Mouse (Mus musculus) limb, embryonic 12.5 days (tissue): Measurements from ENCODE around the gene Pusl1. TPM values are rescaled to one million over a fixed set of nuclear protein-coding genes. Genes with fewer than 3 reads are reported as not detected.

Experiments
- ATAC-seq: fragments of 200-750 bp; cut with Nextera tagmentation; 2 replicates; pipeline ENCODE4 v1.8.0; 2017; ENCODE audit warnings: low read depth, moderate TSS enrichment; ENCODE audit not compliant: insufficient number of reproducible peaks, insufficient read depth, low FRiP score, low TSS enrichment
- H3K27ac ChIP-seq: fragments of 300-500 bp; sonication (generic); 2 replicates; pipeline ENCODE4 v1.5.1; 2016; ENCODE audit warnings: mild to moderate bottlenecking, moderate library complexity
- H3K27me3 ChIP-seq: fragments of 300-500 bp; sonication (generic); 2 replicates; pipeline ENCODE4 v1.6.1; 2016; ENCODE audit warnings: mild to moderate bottlenecking, moderate library complexity
- H3K36me3 ChIP-seq: fragments of 300-500 bp; sonication (generic); 2 replicates; pipeline ENCODE4 v1.6.1; 2016; ENCODE audit warnings: mild to moderate bottlenecking, moderate library complexity
- H3K4me1 ChIP-seq: fragments of 300-500 bp; sonication (generic); replicated peaks from 2 replicates; pipeline ENCODE4 v1.6.1; 2016
- H3K4me2 ChIP-seq: fragments of 300-500 bp; sonication (generic); 2 replicates; pipeline ENCODE4 v1.6.1; 2016; ENCODE audit warnings: mild to moderate bottlenecking, moderate library complexity
- H3K4me3 ChIP-seq: fragments of 300-500 bp; sonication (generic); replicated peaks from 2 replicates; pipeline ENCODE4 v1.5.1; 2016; ENCODE audit warnings: mild to moderate bottlenecking
- H3K9ac ChIP-seq: fragments of 300-500 bp; sonication (generic); replicated peaks from 2 replicates; pipeline ENCODE4 v1.6.1; 2016; ENCODE audit warnings: mild to moderate bottlenecking, moderate library complexity
- H3K9me3 ChIP-seq: fragments of 300-500 bp; sonication (generic); 2 replicates; pipeline ENCODE4 v1.6.1; 2016; ENCODE audit warnings: mild to moderate bottlenecking, moderate library complexity
- WGBS: fragments of 180-500 bp; shearing (Covaris S2); methylation state at CpG from one replicate; pipeline ENCODE4 v1.1.7; 2016; 5-methylcytosine and 5-hydroxymethylcytosine counted together
- microRNA-seq: library from miRNA; unstranded; fragments of <30 nt; microRNA quantifications from one replicate; pipeline ENCODE4, GENCODE M21; 2017
- polyA plus RNA-seq: library from polyadenylated mRNA; unstranded; fragments of >200 nt; fragmentation: Nextera tagmentation; extraction: Ambion mirVana; gene quantifications from 2 replicates; pipeline ENCODE4 v1.2.1, GENCODE M21; 2016

The Pusl1 gene
- polyA plus RNA-seq, 1 experiment from 2014 or later: 45.4 TPM

GRCm38 (mm10) chr4:155841651-155842270 is 49.8 kb downstream of the Pusl1 start:
- H3K27me3 ChIP-seq: peaks cover 8% of the 10 kb centered on the region; the same call in 1 of the 2 replicates
- H3K9ac ChIP-seq: peak overlapping the region; percentile 59; the same call in 1 of the 2 replicates
- H3K9me3 ChIP-seq: no peaks in the 10 kb centered on the region
- peaks cover 35% of the 10 kb centered on the region for H3K4me1 ChIP-seq
- 43% methylated on average over 38 of the region's 38 CpGs for WGBS
- 0 out of 2 replicates have a peak, but pooled peaks have one; percentile 2 for ATAC-seq
- H3K4me2 ChIP-seq: peak overlapping the region; percentile 98
- H3K36me3 ChIP-seq: peaks cover 25% of the 10 kb centered on the region
- H3K4me3 ChIP-seq: peak overlapping the region; percentile 52; the same call in 1 of the 2 replicates
- no peak overlapping the region for H3K27ac ChIP-seq

- no peaks in the 10 kb centered on the region for H3K9me3 ChIP-seq
- WGBS: under 1% methylated on average over 32 of the region's 32 CpGs
- H3K4me3 ChIP-seq: peak overlapping the region; percentile 52
- peak overlapping the region; percentile 62; the same call in 1 of the 2 replicates for H3K27ac ChIP-seq
- peak; percentile 21; the same call in 1 of the 2 replicates for ATAC-seq
- peaks cover 25% of the 10 kb centered on the region for H3K36me3 ChIP-seq
- peaks cover 8% of the 10 kb centered on the region; the same call in 1 of the 2 replicates for H3K27me3 ChIP-seq
- H3K4me1 ChIP-seq: peaks cover 30% of the 10 kb centered on the region
- H3K4me2 ChIP-seq: peak overlapping the region; percentile 98
- peak overlapping the region; percentile 59 for H3K9ac ChIP-seq
Measured at GRCm38 (mm10) chr4:155841003-155841454, 50.6 kb downstream of the Pusl1 start.

GRCm38 (mm10) chr4:155840076-155841002 is 51.2 kb downstream of the Pusl1 start:
- WGBS: 10% methylated on average over 8 of the region's 8 CpGs
- H3K27ac ChIP-seq: peak overlapping the region; percentile 63; the same call in 1 of the 2 replicates

GRCm38 (mm10) chr4:155839483-155839910 is 52.1 kb downstream of the Pusl1 start, which contains the start of gene Mxra8:
Gene Mxra8, plus strand, starts transcription at chr4:155839680.
- H3K27me3 ChIP-seq: peaks cover 8% of the 10 kb centered on the region; the same call in 1 of the 2 replicates
- H3K4me1 ChIP-seq: peaks cover 30% of the 10 kb centered on the region
- peak; percentile 80 for ATAC-seq
- 3% methylated on average over 16 of the region's 16 CpGs for WGBS
- peak within 1 kb of the TSS; percentile 63 for H3K27ac ChIP-seq
- H3K4me2 ChIP-seq: peak within 1 kb of the TSS; percentile 98
- H3K36me3 ChIP-seq: peaks cover 25% of the 10 kb centered on the region
- peak within 1 kb of the TSS; percentile 59 for H3K9ac ChIP-seq
- H3K9me3 ChIP-seq: no peaks in the 10 kb centered on the region
- H3K4me3 ChIP-seq: peak within 1 kb of the TSS; percentile 52

More at GRCm38 (mm10) chr4:155840076-155841002, 51.2 kb downstream of the Pusl1 start:
- peak overlapping the region; percentile 52 for H3K4me3 ChIP-seq
- peak; percentile 35; the same call in 1 of the 2 replicates for ATAC-seq
- H3K27me3 ChIP-seq: peaks cover 8% of the 10 kb centered on the region; the same call in 1 of the 2 replicates
- H3K9ac ChIP-seq: peak overlapping the region; percentile 59
- no peaks in the 10 kb centered on the region for H3K9me3 ChIP-seq
- H3K4me2 ChIP-seq: peak overlapping the region; percentile 98
- H3K36me3 ChIP-seq: peaks cover 25% of the 10 kb centered on the region
- H3K4me1 ChIP-seq: peaks cover 30% of the 10 kb centered on the region

- no peak overlapping the region for H3K9ac ChIP-seq
- H3K4me1 ChIP-seq: peaks cover 37% of the 10 kb centered on the region
- no peak for ATAC-seq
- H3K27ac ChIP-seq: peak overlapping the region; percentile 63
- H3K4me2 ChIP-seq: peak overlapping the region; percentile 98; the same call in 1 of the 2 replicates
- H3K36me3 ChIP-seq: peaks cover 18% of the 10 kb centered on the region
- H3K27me3 ChIP-seq: peaks cover 8% of the 10 kb centered on the region; the same call in 1 of the 2 replicates
- H3K9me3 ChIP-seq: no peaks in the 10 kb centered on the region
- WGBS: 51% methylated on average over 8 of the region's 8 CpGs
- H3K4me3 ChIP-seq: no peak overlapping the region
Measured at GRCm38 (mm10) chr4:155838187-155839153, 53.1 kb downstream of the Pusl1 start.

Small RNAs within 50 kb of the gene (microRNA-seq; reads per million reads assigned to microRNA genes)
- not detected for gene Gm22991

Other genes with a start within 250 kb of the Pusl1 start
- gene Gm10563, start 246.4 kb downstream of the Pusl1 start, polyA plus RNA-seq: not detected in 2 replicates
- gene Mmp23, start 238.4 kb downstream of the Pusl1 start, polyA plus RNA-seq: 16.0 and 16.3 TPM in 2 replicates
- gene Mib2, start 222.6 kb downstream of the Pusl1 start, polyA plus RNA-seq: 36.5 and 37.2 TPM in 2 replicates
- 9.3 and 11.2 TPM in 2 replicates for gene Fndc10, start 197.4 kb downstream of the Pusl1 start, polyA plus RNA-seq
- gene Ssu72, start 187.0 kb downstream of the Pusl1 start, polyA plus RNA-seq: 143 and 145 TPM in 2 replicates
- gene Tmem240, start 157.0 kb downstream of the Pusl1 start, polyA plus RNA-seq: 1.4 and 1.6 TPM in 2 replicates
- gene Atad3a, start 130.7 kb downstream of the Pusl1 start, polyA plus RNA-seq: 104 and 108 TPM in 2 replicates
- gene Vwa1, start 117.1 kb downstream of the Pusl1 start, polyA plus RNA-seq: 8.3 and 8.8 TPM in 2 replicates
- gene Tmem88b, start 105.9 kb downstream of the Pusl1 start, polyA plus RNA-seq: 0.50 and 0.91 TPM in 2 replicates
- 0.18 TPM in 1 of 2 replicates, not detected in the other for gene Ankrd65, start 101.3 kb downstream of the Pusl1 start, polyA plus RNA-seq
- gene Mrpl20, start 88.9 kb downstream of the Pusl1 start, polyA plus RNA-seq: 217 and 228 TPM in 2 replicates
- gene Ccnl2, start 79.3 kb downstream of the Pusl1 start, polyA plus RNA-seq: 241 and 256 TPM in 2 replicates
- 146 and 151 TPM in 2 replicates for gene Aurkaip1, start 60.5 kb downstream of the Pusl1 start, polyA plus RNA-seq
- gene Mxra8, start 52.1 kb downstream of the Pusl1 start, polyA plus RNA-seq: 44.9 and 62.1 TPM in 2 replicates
- gene Dvl1, start 44.4 kb downstream of the Pusl1 start, polyA plus RNA-seq: 5.5 and 14.7 TPM in 2 replicates
- 0.39 and 0.74 TPM in 2 replicates for gene Tas1r3, start 28.4 kb downstream of the Pusl1 start, polyA plus RNA-seq
- gene Cptp, start 22.3 kb downstream of the Pusl1 start, polyA plus RNA-seq: 13.6 and 14.2 TPM in 2 replicates
- gene Ints11, start 22.2 kb downstream of the Pusl1 start, polyA plus RNA-seq: 82.0 and 82.9 TPM in 2 replicates
- 18.4 and 25.5 TPM in 2 replicates for gene Acap3, start within 50 bp of the Pusl1 start, polyA plus RNA-seq
- gene Ube2j2, start 52.0 kb upstream of the Pusl1 start, polyA plus RNA-seq: 165 and 169 TPM in 2 replicates
- 27.1 and 31.6 TPM in 2 replicates for gene C1qtnf12, start 70.5 kb upstream of the Pusl1 start, polyA plus RNA-seq
- gene B3galt6, start 100.9 kb upstream of the Pusl1 start, polyA plus RNA-seq: 16.1 and 16.8 TPM in 2 replicates
- gene Sdf4, start 101.1 kb upstream of the Pusl1 start, polyA plus RNA-seq: 131 and 139 TPM in 2 replicates
- 0.84 and 0.92 TPM in 2 replicates for gene Tnfrsf4, start 122.1 kb upstream of the Pusl1 start, polyA plus RNA-seq
- gene Tnfrsf18, start 134.4 kb upstream of the Pusl1 start, polyA plus RNA-seq: 1.8 and 1.9 TPM in 2 replicates
- gene Ttll10, start 167.6 kb upstream of the Pusl1 start, polyA plus RNA-seq: 0.58 and 1.3 TPM in 2 replicates
- 59.9 and 63.1 TPM in 2 replicates for gene 9430015G10Rik, start 218.2 kb upstream of the Pusl1 start, polyA plus RNA-seq
- gene Rnf223, start 238.7 kb upstream of the Pusl1 start, polyA plus RNA-seq: 0.63 and 0.86 TPM in 2 replicates